Mouse (Mus musculus) retina, embryonic 14.5 days (tissue): ENCODE measurements around the gene Cd300lg.
A peak's percentile ranks its signal among the peaks of the same experiment; 100 is the strongest.

Source experiments
- DNase-seq: peaks from one replicate; pipeline ENCODE4 v3.0.0-alpha.2; 2015; ENCODE audit warnings: low spot score

The Cd300lg gene

GRCm38 (mm10) chr11:102025991-102026660 is 15.2 kb upstream of the Cd300lg start:
- no peak for DNase-seq

- DNase-seq, result peak; percentile 83
Measured at GRCm38 (mm10) chr11:102026694-102027360, 14.5 kb upstream of the Cd300lg start.

GRCm38 (mm10) chr11:102027361-102028017 is 13.8 kb upstream of the Cd300lg start:
- peak; percentile 43 for DNase-seq

- no peak for DNase-seq
Measured at GRCm38 (mm10) chr11:102028087-102028816, 13.1 kb upstream of the Cd300lg start, which contains the start of gene Mpp3. TSS of gene Mpp3 (minus strand) at chr11:102028461.

- DNase-seq, result no peak
Measured at GRCm38 (mm10) chr11:102029304-102029703, 12.0 kb upstream of the Cd300lg start.

GRCm38 (mm10) chr11:102029966-102030365 is 11.3 kb upstream of the Cd300lg start:
- no peak for DNase-seq

GRCm38 (mm10) chr11:102031149-102031548 is 10.2 kb upstream of the Cd300lg start:
- no peak for DNase-seq

GRCm38 (mm10) chr11:102033055-102033591 is 8.2 kb upstream of the Cd300lg start:
- DNase-seq, result no peak

GRCm38 (mm10) chr11:102034887-102035286 is 6.4 kb upstream of the Cd300lg start:
- no peak for DNase-seq

- DNase-seq, result no peak
Measured at GRCm38 (mm10) chr11:102035456-102035960, 5.8 kb upstream of the Cd300lg start.

GRCm38 (mm10) chr11:102036336-102036735 is 5.0 kb upstream of the Cd300lg start:
- DNase-seq, result no peak

- DNase-seq, result no peak
Measured at GRCm38 (mm10) chr11:102037789-102038188, 3.5 kb upstream of the Cd300lg start.

- DNase-seq, result peak; percentile 53
Measured at GRCm38 (mm10) chr11:102039487-102040137, 1.7 kb upstream of the Cd300lg start.

- peak; percentile 95 for DNase-seq
Measured at GRCm38 (mm10) chr11:102040138-102040524, 1.2 kb upstream of the Cd300lg start.

GRCm38 (mm10) chr11:102040646-102041045 is 663 bp upstream of the Cd300lg start:
- DNase-seq, result no peak

- DNase-seq, result no peak
Measured at GRCm38 (mm10) chr11:102042971-102043370, 1.7 kb downstream of the Cd300lg start.

GRCm38 (mm10) chr11:102043381-102043780 is 2.1 kb downstream of the Cd300lg start:
- no peak for DNase-seq

- no peak for DNase-seq
Measured at GRCm38 (mm10) chr11:102044691-102045212, 3.4 kb downstream of the Cd300lg start.

- no peak for DNase-seq
Measured at GRCm38 (mm10) chr11:102046607-102047006, 5.3 kb downstream of the Cd300lg start.

- DNase-seq, result no peak
Measured at GRCm38 (mm10) chr11:102049875-102050482, 8.7 kb downstream of the Cd300lg start.

- no peak for DNase-seq
Measured at GRCm38 (mm10) chr11:102051541-102051940, 10.2 kb downstream of the Cd300lg start.
